Mouse (Mus musculus) ovary, postnatal 10 days (tissue): ENCODE measurements around the gene Pml.
"Not testable (repeated sequence)": the region's sequence is repeated elsewhere in the genome, so short reads cannot be mapped to it uniquely, and the experiment has no call there.

Experiments used
- DNase-seq: peaks from one replicate; pipeline ENCODE4 v3.0.0; 2022; ENCODE audit warnings: low spot score

Pml gene

GRCm38 (mm10) chr9:58271551-58271950, 22.0 kb upstream of the Pml start:
- not testable (repeated sequence) for DNase-seq

GRCm38 (mm10) chr9:58271109-58271508, 21.5 kb upstream of the Pml start:
- no peak for DNase-seq

- DNase-seq: no peak
Observed at GRCm38 (mm10) chr9:58270081-58270480, 20.5 kb upstream of the Pml start.

- DNase-seq: no peak
Observed at GRCm38 (mm10) chr9:58268384-58269313, 19.1 kb upstream of the Pml start.

- DNase-seq: no peak
Observed at GRCm38 (mm10) chr9:58267046-58267445, 17.5 kb upstream of the Pml start.

GRCm38 (mm10) chr9:58266571-58267011, 17.0 kb upstream of the Pml start:
- no peak for DNase-seq

- DNase-seq: no peak
Observed at GRCm38 (mm10) chr9:58265368-58265767, 15.8 kb upstream of the Pml start.

- DNase-seq: no peak
Observed at GRCm38 (mm10) chr9:58262507-58262906, 12.9 kb upstream of the Pml start.

- no peak for DNase-seq
Observed at GRCm38 (mm10) chr9:58255704-58256685, 6.4 kb upstream of the Pml start.

GRCm38 (mm10) chr9:58255105-58255504, 5.5 kb upstream of the Pml start:
- DNase-seq: no peak

GRCm38 (mm10) chr9:58253805-58254122, 4.2 kb upstream of the Pml start:
- DNase-seq: not testable (repeated sequence)

GRCm38 (mm10) chr9:58253033-58253804, 3.6 kb upstream of the Pml start, which contains the start of gene Stoml1:
TSS of gene Stoml1 (plus strand) at chr9:58253164.
- DNase-seq: peak; percentile 91

GRCm38 (mm10) chr9:58250730-58251129, 1.1 kb upstream of the Pml start:
- DNase-seq: not testable (repeated sequence)

- no peak for DNase-seq
Observed at GRCm38 (mm10) chr9:58250322-58250721, 736 bp upstream of the Pml start.

- DNase-seq: no peak
Observed at GRCm38 (mm10) chr9:58248746-58249413, 706 bp downstream of the Pml start.

- DNase-seq: peak; percentile 48
Observed at GRCm38 (mm10) chr9:58247064-58247759, 2.4 kb downstream of the Pml start.

GRCm38 (mm10) chr9:58246083-58246591, 3.4 kb downstream of the Pml start:
- DNase-seq: no peak

GRCm38 (mm10) chr9:58243696-58244095, 5.9 kb downstream of the Pml start:
- no peak for DNase-seq

GRCm38 (mm10) chr9:58242696-58243095, 6.9 kb downstream of the Pml start:
- no peak for DNase-seq

GRCm38 (mm10) chr9:58241780-58242485, 7.7 kb downstream of the Pml start:
- no peak for DNase-seq
